Mouse (Mus musculus) CH12.LX (cell line): Measurements from ENCODE around the gene Rc3h1. TPM values are rescaled to one million over a fixed set of nuclear protein-coding genes. Genes with fewer than 3 reads are reported as not detected.
A peak's percentile ranks its signal among the peaks of the same experiment; 100 is the strongest.
"Not testable (repeated sequence)": the region's sequence is repeated elsewhere in the genome, so short reads cannot be mapped to it uniquely, and the experiment has no call there.

Experiments used
- DNase-seq: peaks from one replicate; pipeline ENCODE4 v3.0.0-alpha.2; 2013; ENCODE audit errors: extremely low read depth
- H3K27ac ChIP-seq: 2 replicates; pipeline ENCODE4 v1.5.1; 2012; ENCODE audit warnings: low read depth, mild to moderate bottlenecking, control low read depth, moderate library complexity; ENCODE audit not compliant: insufficient read depth
- H3K27me3 ChIP-seq: replicated peaks from 2 replicates; pipeline ENCODE3; 2012; ENCODE audit warnings: inconsistent platforms
- H3K36me3 ChIP-seq, 2 experiments: replicated peaks in 1 of 2; 2 replicates each; pipeline versions ENCODE3 to v1.6.1; 2012; ENCODE audit warnings: inconsistent platforms in 1 of 2, low read length in 1 of 2, mild to moderate bottlenecking in 1 of 2, mixed read lengths in 1 of 2, moderate library complexity in 1 of 2; ENCODE audit not compliant: control insufficient read depth in 1 of 2, insufficient read depth in 1 of 2
- H3K4me1 ChIP-seq, 2 experiments: 2 replicates each; pipeline ENCODE4 v1.6.1; 2012; ENCODE audit warnings: inconsistent platforms in 1 of 2, moderate library complexity in 1 of 2; ENCODE audit not compliant: insufficient read depth in 2 of 2, control insufficient read depth in 1 of 2
- H3K4me2 ChIP-seq: 2 replicates; pipeline ENCODE4 v1.6.1; 2012; ENCODE audit warnings: low read depth, mild to moderate bottlenecking, control low read depth; ENCODE audit not compliant: poor library complexity, insufficient read depth, severe bottlenecking
- H3K4me3 ChIP-seq, 3 experiments: fragments of 150-350 bp in 1 of 3; sonication (generic) in 1 of 3; replicated peaks in 1 of 3; 2 replicates each; pipeline versions ENCODE3 to v1.5.1; 2011 to 2012; ENCODE audit warnings: low read depth in 2 of 3, low read length in 2 of 3, mild to moderate bottlenecking in 2 of 3, moderate library complexity in 2 of 3, control low read depth in 1 of 3, improper control_type of control experiment in 1 of 3, inconsistent platforms in 1 of 3, mixed read lengths in 1 of 3; ENCODE audit not compliant: poor library complexity in 1 of 3
- H3K79me2 ChIP-seq: replicated peaks from 2 replicates; pipeline ENCODE4 v1.6.1; 2012; ENCODE audit warnings: mild to moderate bottlenecking, moderate library complexity; ENCODE audit not compliant: control insufficient read depth, poor library complexity, insufficient read depth, severe bottlenecking; ENCODE audit errors: extremely low read depth
- H3K9ac ChIP-seq: 2 replicates; pipeline ENCODE4 v1.6.1; 2012; ENCODE audit warnings: low read depth, mild to moderate bottlenecking, control low read depth, moderate library complexity; ENCODE audit not compliant: insufficient read depth
- H3K9me3 ChIP-seq: replicated peaks from 2 replicates; pipeline ENCODE3; 2012; ENCODE audit warnings: low read length, inconsistent platforms, mixed read lengths
- ETS1 ChIP-seq: conservative IDR thresholded peaks from 2 replicates; pipeline ENCODE4 v1.6.1; 2012; ENCODE audit warnings: low read depth, mild to moderate bottlenecking, inconsistent platforms, low read length, improper control_type of control experiment, moderate library complexity
- IRF4 ChIP-seq: IDR thresholded peaks from 2 replicates; pipeline ENCODE4 v1.6.1; 2014; ENCODE audit warnings: low read depth, mild to moderate bottlenecking, inconsistent platforms, low read length, improper control_type of control experiment
- MAX ChIP-seq: IDR thresholded peaks from 2 replicates; pipeline ENCODE4 v1.6.1; 2011; ENCODE audit warnings: low read length, improper control_type of control experiment
- MAZ ChIP-seq: IDR thresholded peaks from 2 replicates; pipeline ENCODE4 v1.6.1; 2012; ENCODE audit warnings: low read depth, mild to moderate bottlenecking, inconsistent platforms, low read length, improper control_type of control experiment, moderate library complexity
- MXI1 ChIP-seq: IDR thresholded peaks from 2 replicates; pipeline ENCODE4 v1.6.1; 2011; ENCODE audit warnings: mild to moderate bottlenecking, low read depth, low read length, improper control_type of control experiment
- MYC ChIP-seq: IDR thresholded peaks from 2 replicates; pipeline ENCODE4 v1.6.1; 2011; ENCODE audit warnings: low read depth, mild to moderate bottlenecking, improper control_type of control experiment, low read length
- POLR2A ChIP-seq: IDR thresholded peaks from 2 replicates; pipeline ENCODE4 v1.6.1; 2011; ENCODE audit warnings: low read depth, mild to moderate bottlenecking, improper control_type of control experiment, low read length
- RAD21 ChIP-seq: IDR thresholded peaks from 2 replicates; pipeline ENCODE4 v1.6.1; 2011; ENCODE audit warnings: low read depth, mild to moderate bottlenecking, low read length, improper control_type of control experiment, moderate library complexity
- SIN3A ChIP-seq: IDR thresholded peaks from 2 replicates; pipeline ENCODE4 v1.6.1; 2012; ENCODE audit warnings: low read length, improper control_type of control experiment, inconsistent platforms
- TBP ChIP-seq: conservative IDR thresholded peaks from 2 replicates; pipeline ENCODE4 v1.6.1; 2011; ENCODE audit warnings: low read depth, low read length, improper control_type of control experiment
- TCF12 ChIP-seq: IDR thresholded peaks from 2 replicates; pipeline ENCODE4 v1.6.1; 2014; ENCODE audit warnings: low read depth, mild to moderate bottlenecking, inconsistent platforms, low read length, improper control_type of control experiment
- ZC3H11A ChIP-seq: IDR thresholded peaks from 2 replicates; pipeline ENCODE4 v1.6.1; 2012; ENCODE audit warnings: low read depth, mild to moderate bottlenecking, inconsistent platforms, low read length, improper control_type of control experiment
- dilution Hi-C: fragments of 300-500 bp; cut with MboI; formaldehyde crosslinking; loops from 2 replicates; pipeline ENCODE4 v1.14.3; 2020; ENCODE audit warnings: low sequenced_read_pairs; ENCODE audit not compliant: extremely low pct_unique_long_range_greater_than_20kb, extremely low pct_ligation_motif_present
- in situ Hi-C: fragments of 300-500 bp; cut with MboI; formaldehyde crosslinking; loops from 3 replicates; pipeline ENCODE4 v1.14.3; 2019; ENCODE audit warnings: low sequenced_read_pairs, low pct_ligation_motif_present, low pct_unique_long_range_greater_than_20kb, mixed read lengths
- polyA plus RNA-seq: library from polyadenylated mRNA; unstranded; fragments of >175 nt; gene quantifications from 2 replicates; pipeline ENCODE4 v1.2.1, GENCODE M21; 2012; ENCODE audit warnings: low read depth; ENCODE audit not compliant: insufficient read length
- total RNA-seq, 2 experiments: library from RNA; depleted of rRNA; stranded (reverse); fragments of 300-350 nt in 1 of 2; fragments of >200 nt in 1 of 2; gene quantifications; 2 replicates each; pipeline ENCODE4 v1.2.3; 2012 to 2014

Gene Rc3h1
- total and polyA plus RNA-seq, 3 experiments = 17.8 to 22.5 (median 21.7) TPM

DNA sequence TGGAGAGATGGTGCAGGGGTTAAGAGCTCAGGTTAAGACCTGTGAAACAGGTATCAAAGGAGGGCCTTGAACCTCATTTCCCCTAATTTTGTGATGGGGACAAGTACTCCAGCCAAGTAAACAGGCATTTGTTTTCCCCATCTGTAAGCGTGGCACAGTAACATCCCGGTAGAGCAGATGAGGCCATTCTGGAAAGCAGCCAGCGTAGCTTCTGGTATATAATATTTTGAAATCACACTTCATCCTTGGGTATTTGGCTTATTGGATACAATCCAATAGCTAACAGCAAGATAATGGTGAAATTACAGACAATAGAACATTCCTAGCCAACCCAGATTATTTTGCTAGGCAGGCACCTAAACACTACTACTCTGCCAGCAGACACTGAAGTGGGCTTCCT, 76.7 kb downstream of the Rc3h1 start:
- in situ Hi-C loops = no loop called here
- TF ChIP-seq MAZ (no peak), ETS1 (no peak)
- TF ChIP-seq, all 38 proteins: peak for 0
- H3K4me2 ChIP-seq = peak overlapping the region; percentile 74; the same call in 1 of the 2 replicates
- H3K9me3 ChIP-seq = no peaks in the 10 kb centered on the region
- peak overlapping the region in 1 of 3 experiments; percentile 21 for H3K4me3 ChIP-seq
- peak overlapping the region; percentile 66 for H3K27ac ChIP-seq
- DNase-seq = no peak
- H3K36me3 ChIP-seq = peaks cover 0 to 13% of the 10 kb centered on the region in 2 experiments
- no peak overlapping the region; the same call in 1 of the 2 replicates for H3K9ac ChIP-seq
- peaks cover 31% of the 10 kb centered on the region for H3K79me2 ChIP-seq
- peaks cover 19 to 41% of the 10 kb centered on the region in 2 experiments for H3K4me1 ChIP-seq
- H3K27me3 ChIP-seq = no peaks in the 10 kb centered on the region
- dilution Hi-C loops = no loop called here

DNA sequence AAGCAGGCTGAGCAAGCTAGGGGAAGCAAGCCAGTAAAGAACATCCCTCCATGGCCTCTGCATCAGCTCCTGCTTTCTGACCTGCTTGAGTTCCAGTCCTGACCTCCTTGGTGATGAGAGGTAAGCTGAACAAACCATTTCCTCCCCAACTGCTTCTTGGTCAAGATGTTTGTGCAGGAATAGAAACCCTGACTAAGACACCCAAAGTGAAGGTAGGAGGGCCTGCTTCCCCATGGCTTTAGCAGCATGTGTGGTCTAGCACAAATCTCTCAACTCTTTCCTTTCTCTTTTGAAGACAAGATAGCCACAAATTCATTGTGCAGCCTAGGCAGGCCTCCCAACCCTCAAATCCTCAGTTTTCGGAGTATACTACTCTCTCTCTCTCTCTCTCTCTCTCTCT, 78.5 kb downstream of the Rc3h1 start:
- H3K27ac ChIP-seq = peak overlapping the region; percentile 88
- H3K4me3 ChIP-seq = peak overlapping the region; percentile 55 to 71 (median 60)
- H3K27me3 ChIP-seq, dilution Hi-C loops, in situ Hi-C loops, DNase-seq, H3K9me3 ChIP-seq: not testable (repeated sequence)
- H3K79me2 ChIP-seq = peaks cover 36% of the 10 kb centered on the region
- peaks cover 23 to 59% of the 10 kb centered on the region in 2 experiments for H3K4me1 ChIP-seq
- TF ChIP-seq POLR2A = 0 out of 2 replicates have a peak, but pooled peaks have one; percentile 11
- TF ChIP-seq TBP = 0 out of 2 replicates have a peak, but pooled peaks have one; percentile 18
- peak; percentile 34; the same call in 1 of the 2 replicates for TF ChIP-seq MAZ
- TF ChIP-seq TCF12 = 0 out of 2 replicates have a peak, but pooled peaks have one; percentile 35
- TF ChIP-seq IRF4 = 0 out of 2 replicates have a peak, but pooled peaks have one; percentile 1
- peak overlapping the region; percentile 53 for H3K4me2 ChIP-seq
- peaks cover 0 to 23% of the 10 kb centered on the region in 2 experiments for H3K36me3 ChIP-seq
- peak overlapping the region; percentile 80 for H3K9ac ChIP-seq

DNA sequence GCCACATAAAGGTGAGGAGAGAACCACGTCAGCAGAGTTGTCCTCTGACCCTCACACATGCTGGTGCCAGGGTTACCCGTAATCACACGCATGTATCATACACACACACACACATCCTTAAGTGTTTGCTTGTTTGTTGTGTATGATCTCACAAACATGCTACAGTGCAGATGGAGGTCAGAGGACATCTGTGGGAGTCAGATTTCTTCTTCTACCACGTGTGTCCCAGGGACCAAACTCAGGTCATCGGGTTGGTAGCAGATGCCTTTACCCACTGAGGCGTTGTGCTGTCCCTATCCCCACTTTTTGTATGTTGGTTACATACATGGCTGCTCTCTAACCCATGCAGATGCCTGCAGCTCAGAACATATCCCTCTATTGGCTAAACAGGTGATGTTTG, 79.3 kb downstream of the Rc3h1 start:
- Histone ChIP-seq H3K4me1 (peaks cover 23 to 65% of the 10 kb centered on the region in 2 experiments), H3K9me3 (no peaks in the 10 kb centered on the region), H3K9ac (peak overlapping the region; percentile 80), H3K27me3 (no peaks in the 10 kb centered on the region), H3K27ac (peak overlapping the region; percentile 76), H3K4me2 (peak overlapping the region; percentile 53), H3K4me3 (peak overlapping the region; percentile 60 to 71 (median 63)), H3K36me3 (peaks cover 4 to 27% of the 10 kb centered on the region in 2 experiments), H3K79me2 (peaks cover 40% of the 10 kb centered on the region)
- TF ChIP-seq MYC = peak; percentile 70
- peak; percentile 81; the same call in 1 of the 2 replicates for TF ChIP-seq MXI1
- no peak for TF ChIP-seq ZC3H11A
- peak; percentile 64 for TF ChIP-seq MAX
- TF ChIP-seq RAD21 = no peak
- TF ChIP-seq SIN3A = peak; percentile 72
- in situ Hi-C loops = no loop called here
- dilution Hi-C loops = no loop called here
- no peak for DNase-seq
